Mouse (Mus musculus) thymus, adult 18-20 months (tissue): ENCODE measurements around the gene Tex2.
"Not testable (repeated sequence)": the region's sequence is repeated elsewhere in the genome, so short reads cannot be mapped to it uniquely, and the experiment has no call there.

ENCODE experiments used
- DNase-seq, 2 experiments: peaks; one replicate each; pipeline ENCODE4 v3.0.0; 2022; ENCODE audit warnings: mixed read lengths in 2 of 2

The Tex2 gene

DNA sequence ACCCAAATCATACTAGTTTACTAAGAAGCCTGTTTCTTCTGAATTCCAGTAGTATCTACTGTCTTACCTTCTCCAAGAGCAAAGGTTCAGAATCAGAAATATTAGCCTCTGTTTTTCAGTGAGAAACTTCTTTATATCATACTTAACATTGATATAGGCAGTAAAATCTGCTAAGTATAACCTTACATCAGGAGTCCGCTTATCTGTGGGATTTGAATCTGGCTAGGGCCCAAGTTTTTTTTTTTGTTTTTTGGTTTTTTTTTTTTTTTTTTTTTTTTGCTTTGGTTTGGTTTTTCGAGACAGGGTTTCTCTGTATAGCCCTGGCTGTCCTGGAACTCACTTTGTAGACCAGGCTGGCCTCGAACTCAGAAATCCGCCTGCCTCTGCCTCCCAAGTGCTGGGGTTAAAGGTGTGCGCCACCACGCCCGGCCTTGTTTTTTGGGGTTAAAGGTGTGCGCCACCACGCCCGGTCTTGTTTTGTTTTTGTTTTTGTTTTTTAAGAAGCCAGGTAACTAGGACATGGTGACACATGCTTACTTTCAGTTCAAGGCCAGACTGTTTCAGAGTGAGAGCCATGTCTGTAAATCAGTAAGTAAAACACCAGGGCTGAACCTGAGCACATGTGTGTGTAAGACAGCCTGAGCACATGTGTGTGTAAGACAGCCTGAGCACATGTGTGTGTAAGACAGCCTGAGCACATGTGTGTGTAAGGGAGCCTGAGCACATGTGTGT, 35.4 kb downstream of the Tex2 start:
- DNase-seq = not testable (repeated sequence)

DNA sequence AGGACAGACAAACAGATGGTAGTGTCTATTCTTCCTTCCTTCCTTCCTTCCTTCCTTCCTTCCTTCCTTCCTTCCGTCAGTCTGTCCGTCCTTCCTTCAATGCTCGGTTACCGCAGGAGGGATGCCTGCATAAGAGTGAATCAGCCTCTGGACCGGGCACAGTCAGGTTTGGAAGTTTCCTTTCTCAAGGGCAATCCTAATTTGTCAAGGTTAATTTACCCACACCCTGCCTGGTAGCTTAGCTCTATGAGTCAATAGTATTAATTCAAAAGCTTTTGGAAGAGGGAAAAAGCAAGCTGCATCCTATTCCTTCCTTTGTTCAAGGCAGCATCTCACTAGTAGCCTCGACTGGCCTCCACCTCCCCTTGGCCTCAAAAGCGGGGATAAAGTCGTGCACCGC, 38.8 kb downstream of the Tex2 start:
- no peak for DNase-seq

DNA sequence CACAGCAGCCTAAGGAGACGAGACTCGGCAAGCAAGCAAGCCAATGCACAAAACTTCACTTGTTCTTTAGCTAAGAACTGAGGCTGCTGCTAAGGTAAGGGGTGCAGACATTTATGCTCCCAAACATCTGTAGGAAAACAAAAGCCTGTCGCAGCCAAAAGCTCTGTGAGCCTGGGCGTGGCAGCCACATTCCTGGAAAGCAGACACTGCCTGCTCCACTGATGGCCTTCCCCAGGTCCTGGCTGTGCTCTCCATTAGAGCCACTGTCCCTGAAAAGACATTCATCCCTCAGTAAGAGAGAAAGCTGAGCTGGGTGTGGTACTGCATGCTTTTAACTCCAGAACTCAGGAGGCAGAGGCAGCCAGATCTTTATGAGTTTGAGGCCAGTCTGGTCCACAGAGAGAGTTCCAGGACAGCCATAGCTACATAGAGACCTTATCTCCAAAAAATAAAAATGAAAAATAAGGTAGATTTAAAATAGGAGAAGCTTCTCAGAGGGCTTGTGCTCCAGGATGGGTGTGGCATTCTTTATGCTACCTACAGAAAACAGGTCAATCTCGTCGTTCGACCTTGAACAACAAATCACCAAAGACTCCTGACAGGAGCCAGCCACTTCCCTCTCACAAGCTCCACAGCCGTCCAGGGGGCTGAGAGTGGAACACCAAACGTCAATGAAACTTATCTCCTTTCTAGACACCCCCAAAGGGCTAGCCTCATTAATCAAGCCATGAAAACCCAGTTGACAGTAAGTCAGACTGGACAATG, 39.6 kb downstream of the Tex2 start:
- DNase-seq = no peak

DNA sequence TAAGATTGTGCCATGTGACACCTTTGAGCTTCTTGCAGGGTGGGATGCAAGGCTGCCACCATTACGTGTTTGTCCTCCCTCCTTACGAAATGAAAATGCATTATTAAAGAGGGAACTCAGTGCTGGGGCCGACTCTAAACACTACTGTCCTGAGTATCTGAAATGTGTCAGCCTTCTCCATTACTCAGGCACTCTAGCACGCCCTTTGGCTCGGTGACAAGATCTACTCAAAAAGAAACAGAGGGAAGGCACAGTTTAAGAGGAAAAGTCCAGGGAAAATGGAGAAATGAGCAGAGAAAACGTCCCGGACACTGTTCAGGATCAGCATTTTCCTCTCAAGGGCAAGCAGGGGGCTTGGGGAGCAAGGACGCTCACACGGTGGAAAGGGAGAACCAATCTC, 40.3 kb downstream of the Tex2 start:
- no peak for DNase-seq

DNA sequence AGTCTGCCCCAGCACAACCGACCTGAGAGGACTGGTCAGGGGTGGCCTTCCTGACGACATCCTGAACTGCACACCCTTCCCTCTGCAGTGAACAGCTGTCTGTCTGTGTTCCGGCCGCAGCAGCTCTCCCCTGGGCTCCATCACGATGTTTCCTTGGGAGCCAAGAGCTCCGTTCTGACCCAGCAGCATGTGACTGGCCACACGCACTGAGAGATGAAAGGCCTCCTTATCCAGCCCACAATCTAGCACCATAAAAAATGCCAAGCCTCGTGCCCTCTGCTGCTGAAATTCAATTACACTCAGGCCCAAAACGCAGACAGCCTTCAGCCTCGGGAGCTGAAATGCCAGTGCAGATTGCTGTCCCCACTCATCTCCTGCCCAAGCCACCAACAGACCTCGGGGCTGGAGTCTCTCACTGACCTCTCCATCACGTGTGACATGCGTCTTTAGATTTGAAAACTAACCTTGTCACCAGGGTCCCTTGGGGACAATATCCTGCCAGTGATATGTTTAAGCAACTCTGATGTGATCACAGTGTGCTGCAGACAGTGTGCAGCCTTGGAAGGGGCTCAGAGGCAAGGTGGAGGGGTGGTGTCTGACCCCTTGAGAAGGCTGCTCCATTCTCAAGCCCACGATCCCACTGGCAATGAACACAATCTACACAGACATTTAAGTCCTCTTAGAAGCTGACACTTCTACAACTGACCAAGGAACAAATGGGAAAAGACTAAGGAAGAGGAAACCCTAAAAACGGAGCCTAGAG, 41.0 kb downstream of the Tex2 start:
- DNase-seq = no peak

DNA sequence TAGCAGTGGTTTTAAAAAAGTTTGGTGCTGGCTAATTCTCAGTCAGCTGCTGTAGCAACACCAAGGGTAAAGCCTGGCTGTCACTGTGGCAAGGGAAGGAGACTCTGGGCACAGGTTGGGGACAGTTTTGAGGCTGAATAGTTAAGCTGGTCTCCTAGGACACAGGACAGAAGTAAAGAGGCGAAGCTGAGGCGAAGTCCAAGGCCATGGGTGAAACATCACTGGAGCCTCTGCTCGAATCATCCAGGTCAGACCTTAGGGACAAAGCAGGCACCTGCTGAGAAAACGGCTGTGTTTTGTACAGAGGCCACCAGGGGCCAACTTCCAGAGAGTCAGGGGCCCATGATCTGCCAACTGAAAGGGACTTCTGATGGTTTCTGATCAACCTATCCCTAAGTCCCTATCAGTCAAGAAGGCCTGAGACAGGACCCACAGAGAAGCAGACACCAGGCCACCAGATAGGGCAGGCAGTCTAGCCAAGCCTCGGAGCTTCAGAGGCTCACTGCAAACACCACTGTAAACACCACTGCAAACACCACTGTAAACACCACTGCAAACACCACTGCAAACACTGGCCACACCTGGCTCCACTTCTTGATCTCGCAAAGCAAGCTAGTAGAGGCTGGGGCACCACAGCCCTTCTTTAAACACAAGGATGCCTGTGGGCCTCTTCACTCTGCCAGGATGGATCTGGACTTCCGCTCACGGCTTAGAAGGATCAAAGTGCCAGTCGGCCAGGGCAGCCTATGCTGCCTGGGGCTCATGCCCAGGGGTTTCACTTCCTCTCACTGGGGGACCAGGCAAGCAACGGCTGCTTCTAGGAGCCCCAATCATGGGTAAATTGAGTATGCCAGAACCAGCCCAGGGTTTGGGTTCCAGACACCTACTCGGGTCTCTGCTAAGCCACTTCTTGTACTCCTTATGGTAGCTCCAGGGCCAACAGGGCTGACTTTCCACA, 41.9 kb downstream of the Tex2 start:
- no peak for DNase-seq

DNA sequence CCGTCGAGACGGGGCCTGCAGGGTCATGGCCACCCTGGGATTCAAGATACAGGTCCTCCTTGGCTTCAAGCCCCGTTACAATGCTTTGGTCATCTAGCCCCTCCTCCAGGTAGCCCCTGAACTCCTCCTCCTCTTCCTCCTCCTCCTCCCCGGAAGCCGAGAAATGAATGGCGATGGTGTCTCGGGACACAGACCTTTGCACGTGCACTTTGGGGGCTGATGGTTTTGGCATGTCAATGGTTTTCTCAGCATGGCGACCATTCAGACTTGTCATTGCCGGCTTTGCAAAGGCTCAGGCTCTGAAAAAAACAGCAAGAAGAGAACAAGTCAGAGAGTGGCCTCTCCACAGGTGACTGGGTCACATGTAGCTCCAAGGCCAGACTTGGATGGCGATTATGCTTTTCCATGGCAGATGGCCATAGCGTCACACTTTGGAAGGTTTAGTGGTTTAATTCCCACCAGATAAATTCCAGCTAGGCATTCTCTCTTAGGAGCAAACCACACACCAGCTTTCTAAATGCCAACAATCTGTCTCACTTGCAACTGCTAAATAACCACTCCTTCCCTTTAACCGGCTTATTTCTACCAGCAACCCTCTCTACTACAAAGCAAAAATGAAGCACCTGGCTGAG, 44.8 kb downstream of the Tex2 start:
- DNase-seq = no peak

DNA sequence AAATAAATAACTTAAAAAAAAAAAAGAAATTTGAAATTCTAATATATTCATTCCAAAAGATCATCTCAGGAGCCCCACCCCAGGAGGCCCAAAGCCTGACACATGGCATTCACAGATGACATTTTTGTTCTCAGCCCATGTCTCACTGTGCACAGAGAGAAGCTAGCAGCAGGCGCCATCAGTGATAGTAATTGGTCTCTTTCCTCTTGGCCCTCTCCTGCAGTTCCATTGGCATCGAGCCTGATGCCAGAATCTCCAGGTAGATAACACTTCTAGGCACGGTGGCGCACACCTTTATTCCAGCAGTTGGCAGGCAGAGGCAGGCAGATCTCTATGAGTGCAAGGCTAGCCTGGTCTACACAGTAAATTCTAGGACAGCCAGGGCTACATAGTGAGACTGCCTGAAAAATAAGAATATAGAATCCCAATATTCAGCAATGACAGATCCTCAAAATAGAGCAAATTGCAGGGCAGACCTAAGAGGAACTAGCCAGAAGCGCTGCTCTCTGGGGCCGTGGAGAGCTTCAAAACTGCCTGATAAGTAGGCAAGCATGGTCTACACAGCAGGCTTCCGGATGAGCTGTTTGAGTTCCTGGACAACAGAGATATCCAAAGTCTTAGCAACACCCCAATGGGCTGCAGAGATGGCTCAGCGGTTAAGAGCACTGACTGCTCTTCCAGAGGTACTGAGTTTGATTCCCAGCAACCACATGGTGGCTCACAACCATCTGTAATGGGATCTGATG, 47.0 kb downstream of the Tex2 start:
- no peak for DNase-seq

DNA sequence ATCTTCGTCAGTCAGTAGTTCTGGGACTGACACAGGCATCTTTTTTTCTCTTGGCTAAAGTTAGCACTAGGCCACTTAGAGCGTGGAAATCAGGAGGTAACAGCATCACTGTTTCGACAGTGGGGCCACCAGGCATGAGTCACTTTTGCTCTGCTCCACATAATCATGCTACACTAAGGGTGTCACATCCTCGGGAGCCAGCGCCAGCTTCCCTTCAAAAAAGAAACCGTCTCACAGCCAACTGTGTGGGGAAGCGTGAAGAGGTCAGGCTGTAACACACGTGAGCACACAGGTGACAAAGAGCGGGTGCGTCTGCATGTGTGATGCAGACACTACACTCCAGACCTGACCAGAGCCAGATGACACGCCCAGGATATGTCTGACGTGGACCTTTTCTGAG, 49.0 kb downstream of the Tex2 start:
- no peak for DNase-seq

DNA sequence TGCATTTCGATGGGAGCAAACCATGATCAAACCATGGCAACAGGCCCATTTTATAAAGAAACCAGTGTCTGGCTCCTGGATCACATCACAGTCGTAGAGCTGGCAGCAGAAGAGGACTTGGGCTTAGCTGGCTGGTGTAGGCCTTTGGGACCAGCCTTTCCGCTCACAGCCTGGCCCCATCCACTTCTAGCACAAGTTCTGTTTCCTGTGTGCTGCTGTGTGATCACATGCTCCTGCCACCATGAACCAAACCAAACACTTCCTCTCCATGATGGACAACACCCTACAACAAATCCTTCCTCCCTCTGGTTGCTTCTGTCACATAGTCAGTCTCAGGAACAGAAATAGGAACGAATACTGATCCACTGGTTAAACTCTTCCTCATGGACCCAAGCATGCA, 50.5 kb downstream of the Tex2 start:
- DNase-seq = no peak

DNA sequence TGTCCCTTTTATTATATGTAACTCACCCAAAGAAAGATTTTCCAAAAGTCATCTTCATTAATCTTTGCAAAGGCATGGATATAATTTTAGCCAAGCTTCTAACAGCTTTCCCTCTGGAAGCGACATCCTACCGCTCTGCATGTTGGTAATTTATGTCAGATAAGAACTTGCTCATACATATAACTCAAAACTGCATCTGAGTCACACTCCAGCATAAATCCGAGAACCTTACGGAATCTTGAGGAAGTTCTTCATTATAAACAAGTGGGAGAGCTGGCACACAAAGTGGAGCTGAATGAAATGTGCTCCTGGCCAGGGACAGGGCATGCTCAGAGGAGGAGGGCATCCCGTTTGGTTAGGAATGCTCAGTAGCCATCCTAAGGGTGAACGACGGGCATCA, 53.5 kb downstream of the Tex2 start:
- DNase-seq = no peak

DNA sequence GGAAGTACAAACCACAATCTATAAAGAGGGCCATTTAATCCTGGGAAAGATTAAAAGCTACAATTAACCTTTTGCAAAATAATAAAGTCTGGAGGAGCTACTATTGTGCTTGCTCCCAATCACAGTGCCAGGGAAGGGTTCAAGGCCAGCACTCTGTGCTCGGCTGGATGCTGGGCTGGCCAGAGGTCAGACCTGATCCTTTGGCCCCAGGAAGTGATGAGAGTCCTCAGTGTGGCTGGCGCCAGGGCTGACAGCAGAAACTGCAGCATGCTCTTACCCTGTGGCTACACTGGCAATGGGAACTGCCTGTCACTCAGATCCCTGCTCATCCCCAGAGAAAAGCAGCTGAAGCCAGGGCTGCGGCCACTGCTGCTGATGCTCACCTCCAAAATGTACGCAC, 55.2 kb downstream of the Tex2 start:
- no peak for DNase-seq

DNA sequence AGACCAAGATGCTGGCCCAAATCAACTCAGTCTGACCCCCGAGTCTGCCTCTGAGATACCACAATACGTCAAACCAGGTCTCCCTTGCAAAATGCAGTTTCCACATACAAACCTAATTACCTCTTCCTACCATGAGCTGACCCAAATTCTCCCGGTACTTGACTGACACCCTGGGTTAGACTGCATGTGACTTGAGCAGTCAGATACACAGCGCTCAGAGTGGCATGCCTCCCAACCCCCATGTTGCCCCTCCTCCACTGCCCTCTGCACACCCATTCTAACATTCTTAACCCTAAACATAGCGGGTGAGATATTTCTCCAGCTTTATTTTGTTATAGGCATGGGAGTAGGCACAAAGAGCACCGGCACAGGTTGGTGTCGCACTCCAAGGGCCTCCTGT, 55.8 kb downstream of the Tex2 start:
- DNase-seq = no peak

DNA sequence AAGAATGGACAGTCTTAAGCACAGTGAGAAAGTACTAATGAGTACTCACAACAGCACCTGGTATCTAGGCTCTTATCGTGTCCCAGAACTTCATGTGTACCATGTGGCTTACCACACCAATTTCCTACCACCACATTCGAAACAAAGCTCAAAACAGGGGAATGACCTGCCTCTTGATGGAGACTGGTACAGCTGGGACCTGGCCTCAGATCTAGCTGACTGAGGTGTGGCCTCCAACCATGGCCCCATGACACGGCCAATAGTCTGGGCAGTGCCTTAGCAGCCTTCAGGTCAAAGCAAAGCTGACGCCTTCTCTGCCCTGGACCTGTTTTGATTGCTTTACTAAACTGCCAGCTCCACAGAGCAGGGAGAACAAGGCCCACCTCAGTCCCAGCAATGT, 56.5 kb downstream of the Tex2 start:
- DNase-seq = no peak

DNA sequence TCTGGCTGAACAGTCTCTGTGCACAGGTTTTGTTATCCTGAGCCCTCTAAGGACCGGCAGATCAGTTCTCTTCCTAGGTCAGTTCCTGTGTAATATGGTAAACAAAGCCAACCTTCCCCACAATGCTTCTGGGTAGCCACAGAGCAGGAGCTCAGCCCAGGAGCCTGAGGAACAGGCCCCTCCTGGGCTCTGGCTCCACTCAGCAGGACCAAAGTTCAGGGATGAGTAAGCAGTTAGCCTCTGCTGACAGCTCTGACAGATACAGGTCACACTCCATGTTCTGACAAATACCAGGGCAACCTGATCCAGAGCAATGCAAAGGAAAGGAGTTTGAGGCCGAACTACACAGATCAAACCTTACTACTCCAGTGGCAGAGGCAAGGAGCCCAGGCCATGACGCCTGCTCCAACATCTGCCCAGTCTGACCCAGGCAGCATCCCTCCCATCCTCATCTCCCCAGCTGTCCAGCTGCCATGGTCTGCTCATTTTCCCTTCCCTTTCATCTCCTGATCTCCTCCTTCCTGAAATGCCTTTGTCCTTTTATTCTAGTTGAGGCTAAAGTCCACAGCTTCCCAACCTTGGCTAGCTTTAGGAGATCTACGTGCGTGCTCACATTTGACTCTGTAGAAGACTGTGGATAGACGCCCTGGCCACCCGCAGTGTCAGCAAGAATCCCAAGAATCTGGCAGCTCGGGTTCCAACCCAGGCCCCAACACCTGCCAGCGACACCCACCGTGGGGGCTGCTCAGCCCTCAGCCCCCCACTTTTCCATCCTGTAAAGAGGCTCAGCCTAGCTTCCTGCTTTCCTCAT, 57.2 kb downstream of the Tex2 start:
- DNase-seq = no peak

DNA sequence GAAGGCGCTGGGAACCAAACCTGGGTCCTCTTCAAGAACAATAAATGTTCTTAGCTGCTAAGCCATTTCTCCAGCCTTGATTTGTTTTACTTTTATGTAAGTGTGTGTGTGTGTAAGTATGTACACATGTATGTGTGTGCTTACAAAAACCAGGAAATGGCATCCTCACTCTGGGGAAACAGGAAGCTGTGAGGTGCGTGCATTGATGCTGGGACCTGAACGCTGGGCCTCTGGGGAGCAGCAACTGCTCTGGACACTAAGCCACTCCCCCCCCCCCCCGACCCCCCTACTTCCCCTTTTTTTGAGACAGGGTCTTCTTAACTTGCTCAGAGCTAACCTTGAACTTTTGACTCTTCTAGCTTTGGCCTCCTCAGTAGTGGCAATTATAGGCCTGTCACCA, 62.8 kb downstream of the Tex2 start:
- DNase-seq = no peak

DNA sequence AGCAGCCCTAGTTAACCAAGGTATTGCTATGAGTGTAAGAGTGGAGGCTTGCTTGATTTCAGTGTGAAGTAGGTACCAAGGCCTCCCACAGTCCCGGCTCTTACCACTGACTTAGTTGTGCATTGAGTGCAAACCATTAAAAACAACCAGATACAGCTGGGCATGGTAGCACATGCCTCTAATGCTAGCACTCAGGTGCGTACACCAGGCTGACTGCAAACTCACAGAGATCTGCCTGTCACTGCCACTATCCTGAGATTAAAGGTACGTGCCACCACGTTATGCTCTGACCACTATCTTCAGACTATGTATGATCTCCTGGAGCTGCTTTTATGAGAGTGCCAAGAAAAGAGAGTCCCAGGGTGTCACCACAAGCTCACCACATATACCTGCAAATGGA, 67.1 kb downstream of the Tex2 start:
- DNase-seq = no peak

DNA sequence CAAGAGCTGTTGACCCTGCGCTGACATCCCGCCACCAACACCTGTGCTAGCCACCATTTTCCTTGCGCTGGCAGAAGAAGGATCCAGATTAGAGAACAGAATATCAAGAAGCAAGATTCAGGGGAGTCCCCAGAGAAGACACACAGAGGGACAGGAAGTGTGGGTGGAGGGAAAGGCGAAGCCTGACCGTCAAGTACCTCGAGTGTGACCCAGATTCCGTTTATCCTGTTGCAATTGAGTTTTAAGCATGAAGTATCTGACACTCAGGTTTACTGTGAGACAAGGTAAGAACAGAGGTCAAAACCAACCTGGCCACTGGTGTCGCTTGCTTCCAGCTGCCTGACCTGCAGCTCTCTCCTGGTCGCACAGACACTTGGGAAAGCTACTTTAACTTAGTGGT, 68.3 kb downstream of the Tex2 start:
- DNase-seq = peak in 1 of 2 experiments; percentile 57

DNA sequence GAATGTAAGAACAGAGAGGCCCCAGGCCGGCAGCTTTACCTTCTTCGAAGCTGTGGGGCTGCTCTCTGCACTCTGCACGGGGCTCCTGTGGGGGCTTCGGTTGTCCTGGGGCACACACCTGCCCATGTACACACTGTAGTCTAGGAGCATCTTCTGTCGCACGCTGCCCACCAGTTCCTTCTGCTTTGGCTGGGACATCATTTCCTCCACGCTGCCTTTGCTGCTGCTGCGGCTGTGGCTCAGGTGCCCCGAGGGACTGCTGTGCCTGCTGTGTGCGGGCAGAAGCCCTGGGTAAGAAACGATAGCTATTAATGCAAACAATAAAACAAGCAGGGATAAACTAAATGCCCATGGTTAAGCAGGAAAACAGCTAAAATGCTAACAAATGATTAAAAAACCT, 69.1 kb downstream of the Tex2 start:
- DNase-seq = no peak

DNA sequence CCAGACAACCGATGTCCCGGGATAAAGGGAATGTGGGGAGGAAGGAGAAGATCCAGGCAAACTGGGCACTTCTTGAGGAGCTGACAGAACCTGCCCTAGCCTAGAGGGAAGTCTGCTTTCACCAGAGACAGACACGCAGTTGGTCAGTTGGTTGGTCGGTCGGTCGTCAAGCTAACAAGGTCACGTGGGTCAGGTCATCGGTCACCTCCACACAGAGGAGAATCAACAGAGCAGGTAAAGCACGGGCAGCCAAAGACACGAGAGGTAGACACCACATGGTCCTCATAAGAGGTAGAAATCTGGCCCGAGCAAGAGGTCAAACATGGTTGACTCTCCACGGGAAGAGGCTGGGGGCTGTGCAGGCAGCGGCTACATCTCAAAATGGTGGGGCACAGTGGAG, 70.2 kb downstream of the Tex2 start:
- no peak for DNase-seq

DNA sequence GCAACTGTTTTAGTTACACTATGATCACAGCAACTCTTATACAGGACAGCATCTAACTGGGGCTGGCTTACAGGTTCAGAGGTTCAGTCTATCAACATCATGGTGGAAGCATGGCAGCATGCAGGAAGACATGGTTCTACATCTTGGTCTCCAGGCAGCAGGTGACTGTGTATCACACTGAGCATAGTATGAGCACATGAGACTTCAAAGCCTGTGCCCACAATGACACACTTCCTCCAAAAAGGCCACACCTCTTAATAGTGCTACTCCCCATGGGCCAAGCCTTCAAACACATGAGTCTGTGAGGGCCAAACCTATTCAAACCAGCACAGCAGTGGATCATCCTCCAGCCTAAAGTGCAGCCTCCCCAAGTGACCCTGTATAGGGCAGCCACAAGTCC, 70.8 kb downstream of the Tex2 start:
- DNase-seq = peak in 1 of 2 experiments; percentile 53
